Mouse (Mus musculus) brain, adult 2 months (tissue): ENCODE measurements at regions not wholly inside any gene's neighbourhood (a gene's known extent, or its start where the extent isn't known, plus 50 kb on each side); places are given as distances from the start of the nearest gene placed in this dataset.
"Not testable (repeated sequence)": the region's sequence is repeated elsewhere in the genome, so short reads cannot be mapped to it uniquely, and the experiment has no call there.

ENCODE experiments used
- DNase-seq: peaks from one replicate; pipeline ENCODE4 v3.0.0; 2011; ENCODE audit warnings: low read depth, low spot score

- DNase-seq, result peak; percentile 1
Measured at GRCm38 (mm10) chr1:117354624-117355023, 342.3 kb upstream of the Gm28363 start.

- no peak for DNase-seq
Measured at GRCm38 (mm10) chr1:117356418-117357194, 340.3 kb upstream of the Gm28363 start.

DNA sequence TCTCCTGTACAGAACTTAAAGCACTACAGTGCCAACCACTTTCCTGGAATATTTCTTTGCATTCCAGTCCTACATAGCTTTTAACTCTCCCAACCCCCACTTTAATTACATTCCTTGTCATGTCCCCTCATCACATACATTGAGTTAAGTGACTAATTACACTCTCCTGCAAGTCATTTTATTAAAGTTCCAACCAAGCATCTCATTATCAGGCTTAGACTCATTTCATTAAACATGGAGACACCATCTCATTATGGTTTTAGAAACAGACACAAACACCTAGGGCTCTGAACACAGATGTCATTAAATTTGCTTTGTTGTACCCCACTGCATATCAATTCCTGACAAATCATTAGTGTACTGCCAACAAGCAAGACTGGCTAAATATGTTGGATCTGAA is 332.9 kb upstream of the Gm28363 start:
- DNase-seq, result no peak

- peak; percentile 3 for DNase-seq
Measured at GRCm38 (mm10) chr1:117412349-117412748, 284.6 kb upstream of the Gm28363 start.

- no peak for DNase-seq
Measured at GRCm38 (mm10) chr1:117457736-117458135, 239.2 kb upstream of the Gm28363 start.

GRCm38 (mm10) chr1:117458156-117458850 is 238.6 kb upstream of the Gm28363 start:
- not testable (repeated sequence) for DNase-seq

DNA sequence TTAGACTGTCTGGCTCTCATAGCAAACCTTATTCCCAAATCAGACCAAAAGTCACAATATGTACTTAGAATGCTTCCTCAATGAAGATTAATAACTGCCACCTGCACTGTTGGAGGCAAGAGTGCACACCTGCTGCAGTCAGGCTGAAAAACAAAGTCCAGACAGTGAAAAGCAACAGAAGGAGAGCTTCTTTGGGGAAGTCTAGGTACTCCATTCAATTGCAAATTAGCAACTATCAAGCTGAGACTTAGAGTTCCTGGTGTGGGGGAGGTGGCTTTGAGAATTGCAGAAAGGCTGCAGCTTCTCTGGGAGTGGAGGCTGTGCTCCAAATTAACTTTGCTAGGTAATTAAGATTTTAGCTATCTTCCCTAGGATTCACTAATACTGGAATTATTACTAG is 237.8 kb upstream of the Gm28363 start:
- DNase-seq, result peak; percentile 6

- DNase-seq, result no peak
Measured at GRCm38 (mm10) chr1:117490176-117490575, 206.8 kb upstream of the Gm28363 start.

DNA sequence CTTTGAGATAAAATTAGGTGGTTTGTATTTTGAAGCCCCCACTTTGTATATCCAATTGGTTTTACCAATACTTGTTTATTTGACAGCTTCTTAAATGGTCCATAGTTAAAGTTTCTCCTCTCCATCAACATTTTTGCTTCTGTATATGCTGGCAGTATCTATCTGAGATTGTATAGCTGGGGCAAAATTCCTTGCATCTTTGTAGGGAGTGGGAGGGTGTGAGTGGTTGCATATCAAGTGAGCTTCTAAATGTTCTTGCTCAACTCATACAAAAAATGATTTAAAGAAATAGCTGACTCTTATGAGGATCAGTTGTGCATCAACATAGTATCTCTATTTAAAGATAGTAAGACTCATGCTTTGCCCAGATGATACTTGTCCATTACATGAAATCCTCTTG is 199.9 kb upstream of the Gm28363 start:
- DNase-seq, result peak; percentile 15

GRCm38 (mm10) chr1:117519498-117520032 is 177.4 kb upstream of the Gm28363 start:
- peak; percentile 41 for DNase-seq
